8 mouse cellular contexts compared by ENCODE assay signal in genomic region chr8:60889843-60890519, GRCm38 (mm10). TPM values are rescaled to one million over a fixed set of nuclear protein-coding genes. Genes with fewer than 3 reads are reported as not detected.
DNase-seq lines count a peak whose midpoint lies in the region; ATAC-seq and TF ChIP-seq lines count a peak whose summit lies in the region.

Gene Hpf1 (plus strand): TSS chr8:60890418.

- H3K4me1 ChIP-seq in G1E (ENCODE audit: insufficient read depth, low read depth, low read length): peaks cover 59% of the 10 kb centered on the region
- H3K4me1 ChIP-seq in forebrain, embryonic 16.5 days (replicated peaks; ENCODE audit: control insufficient read depth, insufficient read depth, low read length): peaks cover 15% of the 10 kb centered on the region
- H3K4me1 ChIP-seq in lung, embryonic 14.5 days (ENCODE audit: insufficient read depth): no peaks in the 10 kb centered on the region
- peaks cover 5% of the 10 kb centered on the region; the same call in 1 of the 2 replicates for H3K4me1 ChIP-seq in olfactory bulb, adult 2 months (ENCODE audit: control insufficient read depth, insufficient read depth, low read length)
- peaks cover 5% of the 10 kb centered on the region; the same call in 1 of the 2 replicates for H3K4me1 ChIP-seq in thymus, adult 2 months (replicated peaks; ENCODE audit: control insufficient read depth, insufficient read depth, low read length)

- H3K4me2 ChIP-seq in forebrain, embryonic 16.5 days (ENCODE audit: low read length): peak within 1 kb of the TSS; percentile 88
- H3K4me2 ChIP-seq in lung, embryonic 14.5 days: peak within 1 kb of the TSS; percentile 78

- peak within 1 kb of the TSS; percentile 61 for H3K27ac ChIP-seq in forebrain, embryonic 16.5 days (ENCODE audit: low read length)
- H3K27ac ChIP-seq in layer of hippocampus, adult 2 months: peak within 1 kb of the TSS; percentile 73; the same call in 1 of the 2 replicates
- 0 out of 2 replicates have a peak within 1 kb of the TSS, but pooled peaks have one; percentile 42 for H3K27ac ChIP-seq in lung, embryonic 14.5 days (ENCODE audit: low read depth)
- no peak within 1 kb of the TSS for H3K27ac ChIP-seq in olfactory bulb, adult 2 months (ENCODE audit: insufficient read depth, low read depth, low read length)
- no peak within 1 kb of the TSS for H3K27ac ChIP-seq in thymus, adult 2 months (ENCODE audit: control insufficient read depth, insufficient read depth, low read length)

- intact Hi-C loops in heart, postnatal 36 days (cut with DNase I): loop anchor here (5.0 kb wide), 3 partner anchors 92 to 597 kb away; partner anchors contain the start of genes Cbr4, Clcn3 and Mfap3l

- 4% methylated on average over 43 of the region's 43 CpGs for WGBS in forebrain, embryonic 16.5 days
- WGBS in lung, embryonic 14.5 days: 5% methylated on average over 40 of the region's 43 CpGs
- 4% methylated on average over 43 of the region's 43 CpGs for WGBS in olfactory bulb, adult 2 months
- WGBS in thymus, adult 2 months: 2% methylated on average over 43 of the region's 43 CpGs

- H3K4me3 ChIP-seq in G1E (ENCODE audit: low read depth, low read length): peak within 1 kb of the TSS; percentile 94
- peak within 1 kb of the TSS; percentile 82 for H3K4me3 ChIP-seq in forebrain, embryonic 16.5 days (replicated peaks; ENCODE audit: low read length)
- peak within 1 kb of the TSS; percentile 82 for H3K4me3 ChIP-seq in layer of hippocampus, adult 2 months
- H3K4me3 ChIP-seq in lung, embryonic 14.5 days (ENCODE audit: low read depth, low read length): peak within 1 kb of the TSS; percentile 75
- H3K4me3 ChIP-seq in olfactory bulb, adult 2 months (ENCODE audit: insufficient read depth, low read depth, low read length): peak within 1 kb of the TSS; percentile 95
- H3K4me3 ChIP-seq in thymus, adult 2 months (ENCODE audit: control insufficient read depth, insufficient read depth, low read length): peak within 1 kb of the TSS; percentile 70

- peak within 1 kb of the TSS; percentile 91 for H3K9ac ChIP-seq in forebrain, embryonic 16.5 days (replicated peaks; ENCODE audit: low read depth, low read length)
- peak within 1 kb of the TSS; percentile 78 for H3K9ac ChIP-seq in lung, embryonic 14.5 days

- peak; percentile 96 for DNase-seq in G1E (ENCODE audit: low spot score)
- DNase-seq in cerebellum, adult 18-20 months: peak; percentile 94 to 99
- peak; percentile 87 to 90 for DNase-seq in heart, postnatal 36 days
- peak; percentile 88 to 94 for DNase-seq in layer of hippocampus, adult 2 months (ENCODE audit: low spot score in 2 of 2)
- DNase-seq in lung, embryonic 14.5 days: peak; percentile 99
- peak; percentile 96 for DNase-seq in thymus, adult 2 months

- TF ChIP-seq POLR2A in olfactory bulb, adult 2 months (IDR thresholded peaks at IDR 0.05; ENCODE audit: insufficient read depth, low read depth, low read length): peak; percentile 74
- TF ChIP-seq POLR2A in thymus, adult 2 months (IDR thresholded peaks at IDR 0.05; ENCODE audit: control insufficient read depth, extremely low read depth, insufficient read depth, low read length, poor library complexity): peak; percentile 75

- TF ChIP-seq CTCF in G1E (IDR thresholded peaks at IDR 0.05; ENCODE audit: low read depth, low read length): no peak
- TF ChIP-seq CTCF in layer of hippocampus, adult 2 months (conservative IDR thresholded peaks at IDR 0.05): no peak
- no peak for TF ChIP-seq CTCF in lung, embryonic 14.5 days (IDR thresholded peaks at IDR 0.05; ENCODE audit: low read depth)
- TF ChIP-seq CTCF in olfactory bulb, adult 2 months (IDR thresholded peaks at IDR 0.05; ENCODE audit: insufficient read depth, low read depth, low read length): no peak
- 0 out of 2 replicates have a peak, but pooled peaks have one; percentile 51 for TF ChIP-seq CTCF in thymus, adult 2 months (IDR thresholded peaks at IDR 0.05; ENCODE audit: borderline replicate concordance, control insufficient read depth, extremely low read depth, insufficient read depth, low read length, poor library complexity)

- no peaks in the 10 kb centered on the region; the same call in 1 of the 2 replicates for H3K9me3 ChIP-seq in G1E (replicated peaks)
- no peaks in the 10 kb centered on the region for H3K9me3 ChIP-seq in forebrain, embryonic 16.5 days (ENCODE audit: control insufficient read depth, low read length)
- no peaks in the 10 kb centered on the region for H3K9me3 ChIP-seq in lung, embryonic 14.5 days (ENCODE audit: low read depth, low read length)

- H3K36me3 ChIP-seq in G1E (replicated peaks): peaks cover 35% of the 10 kb centered on the region
- H3K36me3 ChIP-seq in forebrain, embryonic 16.5 days (ENCODE audit: control insufficient read depth, insufficient read depth): peaks cover 3% of the 10 kb centered on the region; the same call in 1 of the 2 replicates
- H3K36me3 ChIP-seq in lung, embryonic 14.5 days (ENCODE audit: insufficient read depth): peaks cover 7% of the 10 kb centered on the region; the same call in 1 of the 2 replicates
- no peaks in the 10 kb centered on the region for H3K36me3 ChIP-seq in thymus, adult 2 months (ENCODE audit: control insufficient read depth, insufficient read depth, low read length)

- 0 out of 2 replicates have a peak, but pooled peaks cover 3% of the 10 kb centered on the region for H3K27me3 ChIP-seq in G1E (ENCODE audit: insufficient read depth, low read length)
- no peaks in the 10 kb centered on the region for H3K27me3 ChIP-seq in forebrain, embryonic 16.5 days (replicated peaks; ENCODE audit: control insufficient read depth, insufficient read depth, low read length)
- H3K27me3 ChIP-seq in lung, embryonic 14.5 days (ENCODE audit: insufficient read depth, low read length): no peaks in the 10 kb centered on the region
- no peaks in the 10 kb centered on the region for H3K27me3 ChIP-seq in thymus, adult 2 months (ENCODE audit: control insufficient read depth, insufficient read depth, low read length)

- ATAC-seq in G1E (ENCODE audit: extremely low read depth, insufficient number of reproducible peaks, low FRiP score, poor library complexity, severe bottlenecking): peak; percentile 91
- ATAC-seq in forebrain, embryonic 16.5 days: peak; percentile 99
- ATAC-seq in lung, embryonic 14.5 days (ENCODE audit: insufficient read depth): peak; percentile 98

RNA-seq across cellular contexts. Expression of gene Hpf1, which starts in this region (rescaled TPM):
- 143 and 180 TPM in 2 replicates for total RNA-seq in G1E (2014; fragmentation: Nextera tagmentation)
- total RNA-seq in G1E (2017): 106 and 125 TPM in 2 replicates
- polyA plus RNA-seq in G1E (2012): 7.3 and 9.8 TPM in 2 replicates
- polyA plus RNA-seq in forebrain, embryonic 16.5 days (2015; fragmentation: Nextera tagmentation; extraction: Ambion mirVana): 104 and 110 TPM in 2 replicates
- total RNA-seq in heart, postnatal 36 days (2021): 10 to 100 TPM; 15.3 to 17.0 TPM
- 10 to 100 TPM; 51.8 to 52.4 TPM for total RNA-seq in layer of hippocampus, adult 2 months (2021)
- polyA plus RNA-seq in lung, embryonic 14.5 days (2014; fragmentation: Nextera tagmentation; extraction: Ambion mirVana): 106 and 115 TPM in 2 replicates
- polyA plus RNA-seq in olfactory bulb, adult 2 months (2012; ENCODE audit: insufficient read depth, insufficient read length, low replicate concordance, missing spikeins): not detected in 2 replicates
- 10.3 and 14.2 TPM in 2 replicates for polyA plus RNA-seq in thymus, adult 2 months (2012; rRNA removed)

Comparison
In these comparisons a context has a peak if more than half of its experiments do, and no peak if none do; other contexts are left out.
1. H3K27ac ChIP-seq: peak in forebrain, embryonic 16.5 days (single experiment), layer of hippocampus, adult 2 months (single experiment) and lung, embryonic 14.5 days (single experiment); none in olfactory bulb, adult 2 months (single experiment) and thymus, adult 2 months (single experiment).
2. Peak in every context shown above with its lines, with median percentiles within 50 percentile points of each other: ATAC-seq, DNase-seq and H3K4me3 ChIP-seq.